Mouse (Mus musculus): ENCODE measurements at regions not wholly inside any gene's neighbourhood (a gene's known extent, or its start where the extent isn't known, plus 50 kb on each side); places are given as distances from the start of the nearest gene placed in this dataset.

DNA sequence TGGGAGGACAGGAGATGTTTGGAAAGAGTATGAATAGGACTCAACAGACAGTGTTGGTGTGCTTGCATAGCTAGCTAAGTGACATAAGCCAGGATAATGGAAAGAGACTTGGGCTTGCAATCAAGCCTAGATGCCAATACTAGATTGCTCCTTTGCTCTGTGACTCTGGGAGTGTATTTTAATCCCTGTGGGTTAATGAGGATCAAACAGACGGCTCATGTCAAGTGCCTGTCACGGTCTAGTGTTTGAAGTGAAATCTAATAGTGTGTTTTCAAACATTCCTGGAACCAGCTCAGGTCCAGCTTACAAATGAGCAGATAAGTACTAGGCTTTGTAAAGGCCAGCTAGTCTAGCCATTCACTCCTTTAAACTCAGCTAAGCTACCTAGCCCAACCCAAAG is 64.1 kb upstream of the Ranbp3l start:
- DNase-seq (ENCODE audit: extremely low spot score, low spot score) = no peak

GRCm38 (mm10) chr15:8897487-8898158 is 70.1 kb upstream of the Ranbp3l start:
- no peak for DNase-seq (ENCODE audit: extremely low spot score, low spot score)

- no peak for DNase-seq (ENCODE audit: extremely low spot score, low spot score)
These were observed 70.9 kb upstream of the Ranbp3l start for GRCm38 (mm10) chr15:8896856-8897255.

GRCm38 (mm10) chr15:8896391-8896790 is 71.4 kb upstream of the Ranbp3l start:
- DNase-seq (ENCODE audit: extremely low spot score, low spot score) = no peak

GRCm38 (mm10) chr15:8885585-8885984 is 82.2 kb upstream of the Ranbp3l start:
- no peak for DNase-seq (ENCODE audit: extremely low spot score, low spot score)

DNA sequence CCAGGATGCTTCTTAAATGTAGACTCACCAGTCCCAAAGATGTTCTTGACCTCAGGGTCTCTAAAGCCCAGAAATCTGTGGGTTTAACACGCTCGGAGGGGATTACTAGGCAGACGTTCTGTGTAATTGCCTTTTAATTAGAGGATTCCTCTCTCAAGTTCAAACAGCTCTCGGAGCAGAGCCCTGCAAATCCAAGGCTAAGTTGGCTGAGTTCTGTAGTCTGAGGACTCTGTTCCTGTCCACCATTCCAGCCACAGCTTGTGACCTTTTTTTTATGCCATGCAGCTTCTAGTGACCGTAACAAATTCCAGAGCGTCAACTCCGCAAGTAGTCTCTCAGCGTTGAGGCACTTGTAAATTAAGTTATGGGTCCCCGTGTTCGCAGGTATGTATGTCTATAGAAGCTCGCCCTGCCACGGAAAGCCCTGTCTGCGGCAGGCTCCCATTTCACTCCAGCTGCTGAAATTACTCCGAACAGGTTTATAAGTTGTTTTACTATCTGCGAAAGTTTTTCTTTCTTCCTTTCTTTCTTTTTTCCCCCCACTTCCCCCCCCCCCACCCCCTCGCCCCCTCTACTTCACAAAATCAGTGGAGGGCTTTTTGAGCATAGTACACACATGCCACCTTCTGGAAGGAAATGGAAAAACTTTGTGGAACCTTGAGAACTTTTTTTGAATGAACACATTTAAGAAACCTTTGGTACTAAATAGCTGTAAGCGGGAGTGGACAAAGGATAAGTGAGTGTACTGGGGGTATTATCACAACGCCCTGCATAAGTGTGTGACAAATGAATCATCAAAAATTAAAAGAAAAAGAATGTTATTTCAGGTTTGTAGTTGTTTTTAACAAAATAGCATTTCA is 82.9 kb upstream of the Ranbp3l start:
- DNase-seq (ENCODE audit: extremely low spot score, low spot score) = peak; percentile 18

DNA sequence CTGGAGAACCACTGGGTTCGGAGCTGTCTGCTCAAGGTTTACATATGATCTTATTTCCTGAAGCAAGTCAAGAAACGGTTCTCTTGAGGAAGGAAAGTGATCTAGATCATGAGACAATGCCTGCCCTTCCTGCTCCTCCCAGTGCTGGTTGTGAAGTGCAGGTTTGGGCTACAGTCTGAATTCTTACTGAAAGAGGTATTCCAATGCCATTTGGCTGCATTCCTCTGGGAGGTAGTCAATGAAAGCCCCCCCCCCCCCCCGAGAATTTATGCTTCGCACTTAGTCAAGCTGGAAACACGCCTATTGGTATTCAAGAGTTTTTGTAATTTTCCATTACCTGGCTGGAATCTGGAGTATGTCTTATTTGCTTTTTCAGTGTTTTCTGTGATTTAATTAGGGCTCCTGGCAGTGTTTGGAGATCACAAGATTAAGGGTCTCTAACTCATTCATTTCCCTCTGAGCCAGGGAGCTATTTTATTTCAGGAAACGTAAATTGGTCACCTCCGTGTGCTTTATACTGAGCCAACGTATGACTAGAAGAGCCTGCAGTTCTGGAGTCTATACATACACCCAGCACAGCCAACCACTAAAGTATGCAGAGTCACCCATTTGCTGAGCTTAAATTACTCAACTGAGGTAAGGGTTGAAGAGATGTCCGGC is 84.7 kb upstream of the Ranbp3l start:
- no peak for DNase-seq (ENCODE audit: extremely low spot score, low spot score)

DNA sequence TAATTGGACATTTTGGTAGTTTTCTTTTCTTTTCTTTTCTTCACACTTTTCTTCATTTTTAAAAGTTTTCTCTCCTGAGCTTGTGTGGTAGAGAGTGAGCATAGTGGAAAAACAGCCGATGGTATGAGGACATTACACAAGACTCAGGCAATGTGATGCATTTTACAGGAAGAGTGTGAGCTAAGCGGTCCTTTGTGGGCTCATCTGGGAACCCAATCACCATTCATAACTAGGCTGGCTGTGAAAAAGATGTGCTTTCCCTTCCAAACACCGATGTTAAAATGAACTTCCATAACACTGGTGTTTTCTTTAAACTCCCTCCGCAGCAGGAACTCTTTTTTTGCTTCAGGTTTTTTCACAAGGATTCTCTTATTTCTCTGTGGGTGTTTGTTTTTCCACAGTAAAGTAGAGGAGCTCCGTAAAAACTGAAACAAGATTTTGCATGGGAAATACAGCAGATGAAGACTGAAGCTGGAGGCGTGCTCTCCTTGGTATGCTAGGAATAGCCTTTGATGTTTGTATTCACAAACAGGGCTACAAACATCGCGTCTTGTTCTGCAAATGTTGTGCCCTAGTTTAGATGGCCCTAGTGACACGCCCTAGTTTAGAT is 92.8 kb upstream of the Ranbp3l start:
- no peak for DNase-seq (ENCODE audit: extremely low spot score, low spot score)

- no peak for DNase-seq (ENCODE audit: extremely low spot score, low spot score)
These were observed 99.7 kb upstream of the Ranbp3l start for GRCm38 (mm10) chr15:8868021-8868420.

- no peak for DNase-seq (ENCODE audit: extremely low spot score, low spot score)
These were observed 100.4 kb upstream of the Ranbp3l start for GRCm38 (mm10) chr15:8867160-8867891.

- no peak for DNase-seq (ENCODE audit: extremely low spot score, low spot score)
These were observed 102.4 kb upstream of the Ranbp3l start for GRCm38 (mm10) chr15:8865089-8865933.

DNA sequence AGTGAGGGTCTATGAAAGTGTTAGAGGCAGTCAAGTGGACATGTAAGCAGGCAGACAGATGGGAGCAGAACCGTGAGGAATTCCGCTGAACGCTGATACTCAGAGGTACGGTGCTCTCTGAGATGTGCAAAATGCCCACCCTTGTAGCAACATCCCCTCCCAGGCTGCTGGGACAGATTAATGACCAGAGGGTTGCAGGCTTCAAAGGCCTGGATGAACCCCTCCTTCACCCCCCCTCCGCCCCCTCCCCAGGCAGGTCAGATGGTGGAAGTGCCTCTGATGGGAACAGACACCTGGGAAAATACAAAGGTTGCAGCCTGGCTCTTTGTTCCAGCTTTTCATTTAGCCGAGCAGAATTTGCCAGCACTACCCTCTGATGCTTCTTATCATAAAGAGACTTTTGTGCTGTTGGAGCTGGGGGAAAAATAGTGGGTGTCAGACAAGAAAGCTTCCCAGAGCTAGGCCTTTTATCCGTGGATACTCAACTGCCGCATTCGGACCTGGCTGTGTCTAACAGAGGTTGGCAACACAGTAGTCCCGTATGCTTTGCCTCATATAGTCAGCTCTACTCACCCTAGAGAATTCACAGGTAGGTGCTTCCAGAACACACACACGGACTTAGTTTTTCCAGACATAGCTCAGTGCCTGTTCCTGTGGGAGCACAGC is 111.2 kb upstream of the Ranbp3l start:
- no peak for DNase-seq (ENCODE audit: extremely low spot score, low spot score)

- no peak for DNase-seq (ENCODE audit: extremely low spot score, low spot score)
These were observed 112.2 kb upstream of the Ranbp3l start for GRCm38 (mm10) chr15:8855511-8855910.

GRCm38 (mm10) chr15:8854336-8854735 is 113.4 kb upstream of the Ranbp3l start:
- DNase-seq (ENCODE audit: extremely low spot score, low spot score) = no peak

DNA sequence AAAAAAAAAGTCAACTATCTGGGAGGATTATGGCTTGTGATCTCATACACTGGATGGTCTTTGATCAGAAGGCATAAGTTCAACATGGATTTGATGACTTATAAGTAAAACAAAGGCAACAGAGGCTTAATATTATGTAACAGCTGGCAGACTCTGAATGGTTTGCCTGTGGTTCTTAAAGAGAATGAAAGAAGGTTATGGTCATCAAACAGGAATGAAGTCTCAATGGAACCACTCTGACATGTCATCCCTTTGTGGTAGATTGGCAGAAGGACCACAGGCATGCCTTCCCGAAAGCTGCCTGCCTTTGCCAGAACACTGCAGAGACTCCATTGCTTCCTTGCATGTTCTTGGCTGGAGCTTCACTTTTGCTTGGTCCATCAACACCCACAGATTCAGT is 116.8 kb upstream of the Ranbp3l start:
- DNase-seq (ENCODE audit: extremely low spot score, low spot score) = no peak

- no peak for DNase-seq (ENCODE audit: extremely low spot score, low spot score)
These were observed 118.3 kb upstream of the Ranbp3l start for GRCm38 (mm10) chr15:8849413-8849812.

- DNase-seq (ENCODE audit: extremely low spot score, low spot score) = no peak
These were observed 125.6 kb upstream of the Ranbp3l start for GRCm38 (mm10) chr15:8842129-8842528.

DNA sequence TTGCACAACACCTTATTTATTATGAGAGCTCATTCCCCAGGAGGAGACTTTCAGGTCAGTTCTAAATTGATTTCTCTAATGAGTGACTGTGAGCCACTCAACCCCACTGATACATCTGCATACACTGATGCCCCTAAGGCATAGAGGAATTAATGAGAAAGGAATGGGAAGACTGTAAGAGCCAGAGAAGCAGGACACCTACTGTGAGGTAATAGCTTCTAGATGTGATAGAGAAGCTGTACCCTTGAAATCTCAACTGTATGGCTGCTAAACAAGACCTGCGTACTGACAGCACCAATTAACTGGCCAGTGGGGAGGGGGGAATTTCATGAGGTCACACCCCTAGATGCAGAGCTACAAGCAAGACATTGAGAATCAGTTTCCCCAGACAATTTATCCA is 128.3 kb upstream of the Ranbp3l start:
- DNase-seq (ENCODE audit: extremely low spot score, low spot score) = no peak

- no peak for DNase-seq (ENCODE audit: extremely low spot score, low spot score)
These were observed 123.6 kb upstream of the Slc1a3 start for GRCm38 (mm10) chr15:8834151-8834550.

GRCm38 (mm10) chr15:8832970-8833369 is 122.4 kb upstream of the Slc1a3 start:
- no peak for DNase-seq (ENCODE audit: extremely low spot score, low spot score)
